Mouse (Mus musculus) kidney, adult 2 months (tissue): ENCODE data around the gene Apobec3.
"Not testable (repeated sequence)": the region's sequence is repeated elsewhere in the genome, so short reads cannot be mapped to it uniquely, and the experiment has no call there.

ENCODE experiments used
- CTCF ChIP-seq: fragments of 200-500 bp; conservative IDR thresholded peaks from 2 replicates; pipeline ENCODE4 v1.5.1; 2011; ENCODE audit warnings: low read depth, mild to moderate bottlenecking, control low read depth, low read length, moderate library complexity, mixed read lengths; ENCODE audit not compliant: insufficient read depth, insufficient read length
- POLR2A ChIP-seq: fragments of 200-500 bp; IDR thresholded peaks from one replicate; pipeline ENCODE4 v1.6.1; 2011; ENCODE audit warnings: low read depth, low read length, control low read depth

DNA sequence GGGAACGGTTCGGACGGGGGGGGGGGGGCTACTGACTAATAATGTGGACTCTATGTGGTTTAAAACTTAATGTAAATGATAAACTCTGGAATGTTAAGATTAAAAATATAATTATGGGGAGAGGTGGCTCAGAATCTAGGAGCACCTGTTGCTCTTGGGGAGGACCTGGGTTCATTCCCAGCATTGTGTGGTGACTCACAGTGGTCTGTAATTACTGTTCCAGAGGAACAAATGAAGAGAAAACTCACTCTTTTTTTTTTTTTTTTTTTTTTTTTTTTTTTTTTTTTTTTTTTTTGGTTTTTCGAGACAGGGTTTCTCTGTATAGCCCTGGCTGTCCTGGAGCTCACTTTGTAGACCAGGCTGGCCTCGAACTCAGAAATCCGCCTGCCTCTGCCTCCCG, 48.0 kb downstream of the Apobec3 start:
- not testable (repeated sequence) for TF ChIP-seq CTCF, POLR2A
